Mouse (Mus musculus) lung, embryonic 14.5 days (tissue): Measurements from ENCODE around the gene Slc26a11. TPM values are rescaled to one million over a fixed set of nuclear protein-coding genes. Genes with fewer than 3 reads are reported as not detected.
A peak's percentile ranks its signal among the peaks of the same experiment; 100 is the strongest.

ENCODE experiments used
- ATAC-seq: fragments of 200-750 bp; cut with Nextera tagmentation; 2 replicates; pipeline ENCODE4 v1.8.0; 2017; ENCODE audit warnings: mild to moderate bottlenecking, moderate TSS enrichment, moderate library complexity; ENCODE audit not compliant: insufficient read depth
- DNase-seq: peaks from one replicate; pipeline ENCODE4 v3.0.0-alpha.2; 2015
- H3K27ac ChIP-seq: fragments of 300-500 bp; sonication (generic); 2 replicates; pipeline ENCODE4 v1.5.1; 2014; ENCODE audit warnings: low read depth, mild to moderate bottlenecking, moderate library complexity
- H3K27me3 ChIP-seq: fragments of 300-500 bp; sonication (generic); 2 replicates; pipeline ENCODE4 v1.6.1; 2014; ENCODE audit warnings: low read length, control low read depth; ENCODE audit not compliant: insufficient read depth
- H3K36me3 ChIP-seq: fragments of 300-500 bp; sonication (generic); 2 replicates; pipeline ENCODE4 v1.6.1; 2014; ENCODE audit warnings: control low read depth; ENCODE audit not compliant: insufficient read depth
- H3K4me1 ChIP-seq: fragments of 300-500 bp; sonication (generic); 2 replicates; pipeline ENCODE4 v1.6.1; 2014; ENCODE audit warnings: antibody characterized with exemption, control low read depth; ENCODE audit not compliant: insufficient read depth
- H3K4me2 ChIP-seq: fragments of 300-500 bp; sonication (generic); 2 replicates; pipeline ENCODE4 v1.6.1; 2014; ENCODE audit warnings: mild to moderate bottlenecking
- H3K4me3 ChIP-seq: fragments of 300-500 bp; sonication (generic); 2 replicates; pipeline ENCODE4 v1.5.1; 2014; ENCODE audit warnings: low read depth, low read length
- H3K9ac ChIP-seq: fragments of 300-500 bp; sonication (generic); 2 replicates; pipeline ENCODE4 v1.6.1; 2014
- H3K9me3 ChIP-seq: fragments of 300-500 bp; sonication (generic); 2 replicates; pipeline ENCODE4 v1.6.1; 2016; ENCODE audit warnings: low read depth, low read length, control low read depth
- CTCF ChIP-seq: IDR thresholded peaks from 2 replicates; pipeline ENCODE4 v1.5.1; 2016; ENCODE audit warnings: antibody characterized with exemption, low read depth
- WGBS: fragments of 180-500 bp; shearing (Covaris S2); extraction: QIAGEN DNeasy Blood & Tissue Kit; methylation state at CpG from one replicate; pipeline ENCODE4 v1.1.7; 2014; 5-methylcytosine and 5-hydroxymethylcytosine counted together
- microRNA counts: library from miRNA; unstranded; fragments of <30 nt; microRNA quantifications from one replicate; lab custom pipeline; 2016
- microRNA-seq: library from miRNA; unstranded; fragments of <30 nt; microRNA quantifications from one replicate; pipeline ENCODE4, GENCODE M21; 2016; ENCODE audit warnings: borderline number of aligned reads
- polyA plus RNA-seq: library from polyadenylated mRNA; unstranded; fragments of >200 nt; fragmentation: Nextera tagmentation; extraction: Ambion mirVana; gene quantifications from 2 replicates; pipeline ENCODE4 v1.2.1, GENCODE M21; 2014

The Slc26a11 gene
- polyA plus RNA-seq, 1 experiment from 2014 or later, result 9.1 TPM

DNA sequence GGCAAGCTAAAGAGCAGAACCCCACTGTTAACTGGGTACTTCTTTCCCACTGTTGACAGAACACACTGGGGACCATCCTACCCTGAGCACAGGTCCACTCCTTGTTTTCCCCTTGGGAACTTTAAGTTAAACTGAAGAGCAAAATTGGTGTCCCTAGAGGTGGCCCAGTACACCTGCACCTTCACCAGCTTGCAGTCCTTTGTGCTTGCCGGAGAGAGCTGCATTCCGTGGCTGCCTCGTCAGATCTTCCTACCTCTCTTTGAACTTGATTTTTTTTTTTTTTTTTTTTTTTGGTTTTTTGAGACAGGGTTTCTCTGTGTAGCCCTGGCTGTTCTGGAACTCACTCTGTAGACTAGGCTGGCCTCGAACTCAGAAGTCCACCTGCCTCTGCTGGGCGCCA lies 65.1 kb downstream of the Slc26a11 start:
- DNase-seq, result peak; percentile 17
- peak; percentile 24; the same call in 1 of the 2 replicates for TF ChIP-seq CTCF
- H3K27ac ChIP-seq, result peak overlapping the region; percentile 83; the same call in 1 of the 2 replicates

DNA sequence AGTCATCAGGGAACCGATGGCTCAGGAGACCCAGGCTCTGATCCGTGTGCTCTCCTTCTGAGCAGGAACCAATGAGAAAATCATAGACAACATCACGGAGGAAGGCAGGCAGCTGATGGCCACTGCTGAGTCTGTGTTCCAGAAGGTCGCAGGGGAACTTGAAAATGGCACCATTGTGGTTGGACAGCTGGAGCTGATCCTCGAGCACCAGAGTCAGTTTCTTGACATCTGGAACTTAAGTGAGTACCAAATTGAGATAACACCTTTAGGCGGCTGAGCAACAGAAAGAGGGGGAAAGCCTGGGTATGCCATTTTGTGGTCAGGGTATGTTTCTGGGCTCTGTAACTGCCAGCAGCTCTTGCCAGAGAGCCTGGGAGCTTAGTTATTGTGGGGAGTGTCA lies 72.1 kb downstream of the Slc26a11 start:
- Histone ChIP-seq H3K27me3 (no peaks in the 10 kb centered on the region), H3K27ac (no peak overlapping the region), H3K9me3 (no peaks in the 10 kb centered on the region), H3K4me1 (no peaks in the 10 kb centered on the region), H3K4me3 (no peak overlapping the region), H3K36me3 (peaks cover 35% of the 10 kb centered on the region), H3K4me2 (no peak overlapping the region), H3K9ac (no peak overlapping the region)
- WGBS, result 50% methylated on average over 6 of the region's 6 CpGs
- ATAC-seq (no peak), DNase-seq (peak; percentile 11)
- no peak for TF ChIP-seq CTCF

More for the DNA sequence above, 65.1 kb downstream of the Slc26a11 start:
- Histone ChIP-seq H3K36me3 (peaks cover 37% of the 10 kb centered on the region), H3K4me3 (no peak overlapping the region), H3K4me2 (no peak overlapping the region), H3K27me3 (no peaks in the 10 kb centered on the region), H3K9me3 (no peaks in the 10 kb centered on the region), H3K9ac (no peak overlapping the region), H3K4me1 (no peaks in the 10 kb centered on the region; the same call in 1 of the 2 replicates)
- no peak for ATAC-seq
- 66% methylated on average over 5 of the region's 5 CpGs for WGBS

DNA sequence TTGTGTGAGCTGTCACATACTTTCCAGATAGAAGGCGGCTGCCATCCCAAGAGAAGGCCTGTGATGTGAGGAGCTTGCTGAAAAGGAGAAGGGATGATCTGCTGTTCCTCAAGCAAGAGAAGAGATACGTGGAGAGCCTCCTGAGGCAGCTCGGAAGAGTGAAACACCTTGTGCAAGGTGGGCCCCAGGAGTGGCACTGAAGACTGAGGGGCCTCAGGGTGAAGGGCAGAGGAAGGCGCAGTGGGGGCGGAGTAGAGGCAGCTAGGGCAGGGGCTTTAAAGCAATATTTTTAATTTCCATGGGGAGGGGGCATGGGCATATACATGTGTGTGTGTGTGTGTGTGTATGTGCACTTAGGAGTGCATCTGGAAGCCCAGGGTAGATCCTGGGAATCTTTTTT lies 72.6 kb downstream of the Slc26a11 start:
- Histone ChIP-seq H3K4me2 (peak overlapping the region; percentile 57), H3K9me3 (no peaks in the 10 kb centered on the region), H3K4me3 (no peak overlapping the region), H3K36me3 (peaks cover 30% of the 10 kb centered on the region), H3K27me3 (no peaks in the 10 kb centered on the region), H3K4me1 (no peaks in the 10 kb centered on the region), H3K27ac (no peak overlapping the region), H3K9ac (no peak overlapping the region)
- no peak for TF ChIP-seq CTCF
- WGBS, result 67% methylated on average over 5 of the region's 5 CpGs
- peak; percentile 16; the same call in 1 of the 2 replicates for ATAC-seq
- DNase-seq, result no peak

DNA sequence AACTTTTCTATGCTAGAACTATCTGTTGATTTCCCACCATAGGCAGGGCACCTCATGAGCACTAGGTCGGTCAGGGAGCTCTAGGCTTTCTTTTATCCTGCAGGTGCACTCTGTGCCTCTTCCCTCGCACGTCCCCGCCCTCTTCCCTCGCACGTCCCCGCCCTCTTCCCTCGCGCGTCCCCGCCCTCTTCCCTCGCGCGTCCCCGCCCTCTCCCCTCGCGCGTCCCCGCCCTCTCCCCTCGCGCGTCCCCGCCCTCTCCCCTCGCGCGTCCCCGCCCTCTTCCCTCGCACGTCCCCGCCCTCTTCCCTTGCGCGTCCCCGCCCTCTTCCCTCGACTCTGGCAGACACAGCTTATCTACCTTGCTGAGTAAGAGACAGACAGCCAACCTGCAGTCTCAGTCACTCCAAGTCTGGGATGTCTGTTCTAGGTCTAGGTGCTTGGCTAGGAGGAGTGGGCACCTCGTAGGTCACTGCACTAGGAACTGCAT lies 73.3 kb downstream of the Slc26a11 start:
- Histone ChIP-seq H3K4me3 (peak overlapping the region; percentile 3), H3K4me1 (no peaks in the 10 kb centered on the region), H3K4me2 (peak overlapping the region; percentile 57), H3K9ac (no peak overlapping the region), H3K9me3 (no peaks in the 10 kb centered on the region), H3K27me3 (no peaks in the 10 kb centered on the region), H3K27ac (no peak overlapping the region), H3K36me3 (peaks cover 29% of the 10 kb centered on the region)
- no peak for TF ChIP-seq CTCF
- ATAC-seq (peak; percentile 83), DNase-seq (peak; percentile 72)
- 1% methylated on average over 32 of the region's 35 CpGs for WGBS

MicroRNAs within 50 kb of the gene (microRNA counts, 519-probe panel; counts per million panel counts)
- microRNA mmu-miR-1932 (lab: Ali Mortazavi, UCI), result 30.5 counts per million

Small RNA genes lying within 50 kb of the gene (microRNA-seq; reads per million reads assigned to microRNA genes)
- gene Mir1932, result not detected

Other genes starting within 250 kb of the Slc26a11 start
- 17.1 and 17.5 TPM in 2 replicates for gene Tbc1d16, start 127.1 kb upstream of the Slc26a11 start, polyA plus RNA-seq
- 1.7 and 1.9 TPM in 2 replicates for gene Ccdc40, start 127.0 kb upstream of the Slc26a11 start, polyA plus RNA-seq
- gene Gaa, start 87.7 kb upstream of the Slc26a11 start, polyA plus RNA-seq, result 56.0 and 58.8 TPM in 2 replicates
- 419 and 428 TPM in 2 replicates for gene Eif4a3, start 55.5 kb upstream of the Slc26a11 start, polyA plus RNA-seq
- gene Card14, start 47.8 kb upstream of the Slc26a11 start, polyA plus RNA-seq, result not detected in 2 replicates
- gene Sgsh, start within 50 bp of the Slc26a11 start, polyA plus RNA-seq, result 7.6 and 9.5 TPM in 2 replicates
- gene Rnf213, start 37.5 kb downstream of the Slc26a11 start, polyA plus RNA-seq, result 12.5 and 12.7 TPM in 2 replicates
- gene Endov, start 135.8 kb downstream of the Slc26a11 start, polyA plus RNA-seq, result 17.4 and 17.7 TPM in 2 replicates
- gene Nptx1, start 192.2 kb downstream of the Slc26a11 start, polyA plus RNA-seq, result 1.3 and 1.4 TPM in 2 replicates
- gene Rptor, start 247.3 kb downstream of the Slc26a11 start, polyA plus RNA-seq, result 14.6 TPM in 2 replicates